Mouse (Mus musculus): ENCODE data around the gene Slc35d1.

The Slc35d1 gene

DNA sequence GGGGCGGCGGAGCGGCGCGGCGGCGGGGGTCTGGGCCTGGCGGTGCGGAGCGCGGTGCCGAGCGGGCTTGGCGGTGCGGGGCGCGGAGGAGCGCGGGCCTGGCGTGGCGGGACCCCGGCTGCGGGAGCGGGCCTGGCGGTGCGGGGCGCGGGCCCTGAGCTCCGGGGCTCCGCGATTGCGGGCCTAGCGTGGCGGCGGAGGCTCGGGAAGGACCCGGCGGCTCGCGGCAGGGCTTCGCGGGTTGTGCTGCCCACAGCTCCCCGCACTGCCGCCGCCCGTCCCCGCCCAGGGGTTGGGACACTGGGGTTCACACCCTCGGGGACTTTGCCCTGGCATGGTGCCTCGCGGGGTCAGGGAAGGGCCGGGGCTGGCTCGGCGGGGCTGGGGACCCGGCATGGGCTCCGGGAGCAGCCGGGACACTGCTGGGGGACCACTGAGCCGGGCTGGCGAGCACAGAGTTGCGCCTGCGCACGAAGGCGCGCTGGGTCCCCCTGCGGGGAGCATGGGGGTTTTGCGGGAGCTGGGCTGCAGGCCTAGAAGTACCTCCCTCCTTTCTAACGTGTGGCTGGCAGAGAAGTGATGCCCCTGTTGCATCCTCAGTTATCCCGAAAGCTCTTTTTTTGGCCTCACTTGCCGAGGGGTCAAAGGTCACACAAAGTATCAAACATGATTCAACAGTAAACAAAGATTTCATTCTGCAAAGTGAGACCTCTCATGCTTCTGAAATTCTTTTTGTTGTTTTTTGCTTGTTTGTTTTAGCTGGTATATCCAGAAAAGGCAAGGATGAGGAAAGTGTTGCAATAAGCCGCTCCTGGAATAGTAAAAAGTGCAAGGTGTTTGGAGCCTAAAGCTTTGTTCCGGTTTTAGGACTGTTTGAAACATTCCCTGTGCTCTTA is at the start of gene Slc35d1:
Gene Slc35d1, minus strand, starts transcription at position 240 of the 896 bp plus-strand sequence.
- peak; percentile 29 for DNase-seq (ENCODE audit: low read depth, low spot score)

DNA sequence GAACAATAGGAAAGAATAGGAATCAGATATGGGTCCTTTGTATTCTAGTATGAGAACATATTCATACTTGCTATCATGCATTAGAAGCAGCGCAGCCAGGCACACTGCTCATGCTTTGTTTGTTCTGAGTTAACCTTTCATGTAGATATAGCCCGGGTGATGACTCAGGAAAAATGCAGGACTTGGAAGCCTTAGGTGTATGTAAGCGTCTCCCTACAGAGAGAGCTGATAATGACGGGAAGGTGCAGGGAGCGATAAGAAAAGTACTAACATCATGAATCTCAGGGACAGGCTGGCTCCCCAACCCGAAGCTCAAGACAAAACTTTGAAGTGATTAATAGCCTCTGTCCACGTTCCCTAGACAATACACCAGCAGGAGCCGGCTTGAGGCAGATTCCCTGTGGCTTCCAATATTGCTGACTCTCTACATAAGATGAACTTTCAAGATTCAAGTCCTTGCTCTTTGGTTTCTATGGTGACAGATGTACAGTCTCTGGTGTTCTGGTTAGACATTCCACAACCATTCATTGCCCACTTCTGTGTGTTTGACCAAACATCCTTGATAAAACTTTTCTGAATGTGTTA is 48.9 kb upstream of the Slc35d1 start:
- no peak for DNase-seq (ENCODE audit: low read depth, low spot score)

DNA sequence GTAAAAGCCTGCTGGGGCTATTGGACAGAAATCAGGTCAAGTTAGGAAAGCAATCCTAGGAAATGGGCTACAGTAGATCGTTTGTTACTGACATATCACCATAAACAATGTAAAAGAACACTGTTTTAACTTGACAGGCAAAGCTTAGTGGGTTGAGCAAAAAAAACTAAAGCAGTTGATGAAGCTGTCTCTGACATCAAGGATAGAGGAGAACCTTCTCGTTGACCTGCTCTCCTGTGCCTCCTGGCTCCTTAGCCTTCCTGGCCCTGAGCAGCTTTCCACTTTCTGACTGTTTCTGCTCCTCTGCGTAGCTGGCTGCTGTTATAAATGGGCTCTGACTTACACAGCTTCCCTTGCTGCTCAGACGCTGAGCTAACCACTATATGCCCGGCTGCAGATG is 48.4 kb upstream of the Slc35d1 start:
- no peak for DNase-seq (ENCODE audit: low read depth, low spot score)

DNA sequence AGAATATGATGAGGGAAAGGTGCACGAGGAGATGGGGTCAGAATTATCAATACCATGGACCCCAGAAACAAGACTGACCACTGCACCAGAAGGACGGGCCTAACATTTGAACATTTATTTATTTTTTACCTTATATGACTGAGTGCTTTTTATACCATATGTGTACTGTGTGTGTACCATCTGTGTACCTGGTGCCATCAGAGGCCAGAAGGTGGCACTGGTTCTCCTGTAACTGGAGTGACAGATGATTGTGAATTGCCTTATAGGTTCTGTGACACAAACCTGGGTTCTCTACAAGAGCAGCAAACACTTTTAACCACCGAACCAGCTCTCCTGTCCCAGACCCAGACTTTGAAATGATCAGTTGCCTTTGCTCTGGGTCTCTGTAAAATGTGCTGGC is 43.9 kb upstream of the Slc35d1 start:
- DNase-seq (ENCODE audit: low read depth, low spot score): no peak

DNA sequence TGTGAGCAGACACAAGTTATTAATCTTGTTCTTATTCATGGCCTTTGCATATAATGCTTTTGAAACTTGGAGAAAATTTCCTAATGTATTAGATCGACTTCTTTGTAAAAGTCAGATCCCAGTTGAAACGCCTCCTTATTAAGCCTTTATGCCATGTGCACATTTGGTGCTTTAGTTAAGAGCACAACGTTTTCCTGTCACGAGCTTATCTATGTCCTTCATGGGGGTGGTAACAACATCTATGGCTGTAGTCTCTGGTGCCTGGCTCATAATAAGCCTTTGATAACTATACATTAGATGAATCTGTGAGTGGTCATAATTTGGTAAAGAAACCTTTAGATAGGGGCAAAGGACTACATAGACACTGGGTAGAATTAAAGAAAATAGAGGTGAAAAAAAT is 38.9 kb upstream of the Slc35d1 start:
- no peak for DNase-seq (ENCODE audit: low read depth, low spot score)

DNA sequence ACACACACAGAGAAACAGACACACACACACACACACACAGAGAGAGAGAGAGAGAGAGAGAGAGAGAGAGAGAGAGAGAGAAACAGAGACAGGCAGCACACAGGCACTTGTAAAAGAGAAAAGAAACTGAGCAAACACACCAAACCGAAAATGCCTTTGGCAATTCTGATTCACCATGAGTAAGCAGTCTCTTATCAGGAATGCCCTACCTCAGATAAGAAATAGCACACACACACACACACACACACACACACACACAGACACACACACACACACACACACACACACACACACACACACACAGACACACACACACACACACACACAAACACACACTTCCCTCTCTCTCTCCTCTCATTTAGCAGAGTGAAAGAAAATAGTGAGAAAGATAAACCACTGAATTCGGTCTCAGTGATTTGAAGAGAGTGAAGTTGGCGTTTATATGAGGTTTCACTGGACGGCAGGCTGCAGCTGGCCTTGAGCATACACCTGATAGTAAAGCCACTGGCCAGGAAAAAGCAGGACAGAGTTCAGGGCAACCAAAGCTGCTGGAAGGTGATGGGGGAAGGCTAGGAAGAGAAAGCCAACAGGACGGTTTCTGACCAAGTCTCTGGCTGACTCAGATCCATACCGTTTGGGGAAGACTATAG is 34.6 kb upstream of the Slc35d1 start:
- DNase-seq (ENCODE audit: low read depth, low spot score): no peak

DNA sequence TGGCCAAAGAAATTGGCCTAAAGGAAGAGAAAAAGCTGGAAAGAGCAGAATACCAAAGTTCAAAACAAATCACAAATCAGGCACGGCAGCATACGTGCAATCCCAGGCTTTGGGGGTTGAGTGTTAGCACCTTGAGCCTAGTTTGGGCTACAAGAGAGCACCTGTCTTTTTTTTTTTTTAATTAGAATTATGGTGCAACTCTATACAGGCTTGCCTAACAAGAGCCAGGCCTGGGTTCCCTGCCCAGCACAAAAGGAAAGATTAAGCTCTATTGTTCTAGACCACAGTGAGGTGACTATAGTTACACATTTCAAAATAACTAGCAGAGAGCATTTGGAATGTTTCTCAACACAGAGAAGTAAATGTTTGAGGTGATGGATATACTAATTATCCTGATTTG is 32.8 kb upstream of the Slc35d1 start:
- DNase-seq (ENCODE audit: low read depth, low spot score): no peak

DNA sequence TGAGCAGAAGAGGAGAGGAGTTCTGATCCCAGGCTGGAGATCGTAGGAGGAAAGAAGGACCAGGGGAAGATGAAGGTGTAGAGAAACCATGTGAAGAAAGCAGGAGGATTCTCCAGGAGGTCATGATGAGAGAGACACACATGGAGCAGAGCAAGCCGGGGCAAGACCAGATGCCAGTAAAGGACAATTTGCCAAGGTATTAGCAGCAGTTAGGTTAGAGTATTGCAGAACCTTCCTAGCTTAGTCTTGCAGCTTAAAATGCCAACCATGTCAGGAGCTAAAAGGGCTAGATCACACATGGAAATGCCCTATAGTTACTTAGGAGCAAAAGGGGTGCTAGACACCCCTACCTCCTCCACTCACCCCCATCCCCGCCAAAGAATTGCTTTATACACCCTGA is 32.3 kb upstream of the Slc35d1 start:
- DNase-seq (ENCODE audit: low read depth, low spot score): no peak

DNA sequence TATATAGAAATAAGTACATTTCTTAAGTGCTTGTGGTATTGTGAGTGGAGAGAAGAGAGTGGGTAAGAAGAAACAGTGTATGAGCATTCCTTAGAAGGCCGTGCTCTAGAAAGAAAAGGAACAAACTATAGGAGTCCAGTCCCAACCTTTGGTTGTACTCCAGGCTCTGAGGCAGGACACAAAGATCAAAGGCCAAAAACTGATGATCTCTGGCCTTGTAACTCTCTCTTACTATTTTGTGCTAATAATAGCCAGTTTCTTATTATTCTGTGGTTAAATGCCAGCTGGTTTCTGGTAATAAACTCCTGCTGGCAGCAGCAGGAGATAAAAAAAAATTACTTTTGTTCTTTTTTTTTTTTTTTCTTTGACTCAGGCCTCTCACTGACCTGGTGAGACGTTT is 17.2 kb upstream of the Slc35d1 start:
- no peak for DNase-seq (ENCODE audit: low read depth, low spot score)

DNA sequence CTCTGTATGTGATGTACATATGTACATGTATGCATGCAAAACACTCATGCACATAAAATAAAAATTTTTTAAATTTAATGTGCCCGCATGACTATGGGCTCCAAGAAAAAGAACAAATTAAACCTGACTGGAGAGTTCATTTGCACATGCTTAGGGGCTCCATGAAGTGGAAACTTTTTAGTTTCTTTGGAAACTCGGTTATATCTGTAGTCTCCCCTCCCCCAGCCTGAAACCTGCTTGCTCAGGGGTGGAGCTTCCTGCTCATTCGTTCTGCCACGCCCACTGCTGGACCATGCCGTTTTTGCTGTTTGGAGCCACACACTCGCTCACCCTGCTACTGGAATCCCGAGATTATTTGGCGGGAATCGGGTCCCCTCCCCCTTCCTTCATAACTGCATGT is 7.9 kb upstream of the Slc35d1 start:
- no peak for DNase-seq (ENCODE audit: low read depth, low spot score)

DNA sequence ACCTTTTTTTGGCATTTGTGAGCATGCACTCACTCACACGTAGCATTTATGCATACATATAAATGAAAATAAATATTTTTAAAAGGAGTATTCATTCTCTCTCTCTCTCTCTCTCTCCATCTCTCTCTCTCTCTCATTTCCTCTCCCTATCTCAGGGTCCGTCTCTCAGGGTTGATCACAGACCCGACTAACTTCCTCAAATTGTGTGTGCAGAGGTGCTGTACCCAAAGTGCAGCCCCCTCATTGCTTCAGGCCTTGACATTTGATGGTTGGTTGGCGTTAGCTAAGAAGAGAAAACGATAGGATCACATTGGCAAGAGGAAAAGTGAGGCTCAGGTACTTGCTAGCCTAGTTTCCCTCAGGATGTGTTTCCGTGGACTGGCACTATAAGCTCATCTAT is 6.8 kb upstream of the Slc35d1 start:
- DNase-seq (ENCODE audit: low read depth, low spot score): no peak

DNA sequence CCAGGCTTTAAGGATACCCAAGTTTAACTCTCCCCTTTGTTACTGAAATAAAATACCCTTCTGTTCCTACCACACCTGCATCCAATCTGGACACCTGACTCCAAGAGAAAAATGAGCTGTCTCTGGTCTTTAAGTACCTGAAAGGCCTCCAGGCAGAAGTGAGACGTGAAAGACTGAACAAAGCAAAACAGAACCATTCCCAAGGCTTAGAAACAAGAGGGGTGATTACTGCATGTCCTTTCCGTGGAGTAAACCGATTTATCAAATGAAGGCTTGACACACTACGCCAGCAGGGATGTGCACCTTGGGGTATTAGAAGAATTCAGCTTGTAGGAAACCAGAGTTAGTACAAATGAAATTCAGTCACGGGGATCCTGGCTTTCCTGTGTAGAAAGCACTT is 4.0 kb upstream of the Slc35d1 start:
- DNase-seq (ENCODE audit: low read depth, low spot score): no peak

DNA sequence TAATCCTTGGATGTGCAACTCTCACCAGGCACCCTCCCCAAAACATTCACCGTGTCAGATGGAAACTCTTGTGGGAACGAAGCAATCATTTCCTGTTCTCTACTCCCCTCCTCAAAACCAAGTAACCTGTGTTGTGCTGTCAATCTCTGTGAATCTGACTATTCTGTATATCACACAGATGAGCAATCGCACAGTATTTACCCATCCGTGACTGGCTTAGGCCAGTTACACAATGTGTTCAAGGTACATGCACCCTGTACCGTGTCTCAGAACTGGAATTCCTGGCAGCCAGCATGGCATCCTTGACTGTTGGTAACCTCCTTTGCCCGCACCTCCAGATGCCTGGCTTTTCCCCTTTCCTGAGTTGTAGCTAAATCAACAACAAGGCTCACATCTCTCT is 1.1 kb upstream of the Slc35d1 start:
- no peak for DNase-seq (ENCODE audit: low read depth, low spot score)

DNA sequence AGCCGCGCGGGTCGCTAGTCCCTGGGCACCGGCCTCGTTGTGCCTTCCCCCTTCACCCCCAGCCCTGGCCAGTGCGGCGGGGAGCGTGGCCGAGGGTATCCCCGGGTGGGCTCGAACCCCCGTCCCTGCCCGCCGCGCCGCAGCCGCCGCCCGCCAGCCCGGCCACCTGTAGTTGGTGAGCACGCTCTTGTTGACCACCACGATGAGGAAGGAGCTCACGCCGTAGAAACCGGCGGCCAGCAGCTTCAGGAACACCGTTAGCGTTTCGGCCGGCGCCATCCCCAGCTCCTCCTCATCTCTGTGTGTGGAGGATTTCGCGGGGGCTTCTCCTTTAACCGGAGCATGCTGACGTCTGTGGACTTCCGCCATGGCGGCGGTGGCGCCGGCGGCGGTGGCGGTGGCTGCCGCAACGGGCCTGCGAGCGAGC is 453 bp downstream of the Slc35d1 start:
- no peak for DNase-seq (ENCODE audit: low read depth, low spot score)

DNA sequence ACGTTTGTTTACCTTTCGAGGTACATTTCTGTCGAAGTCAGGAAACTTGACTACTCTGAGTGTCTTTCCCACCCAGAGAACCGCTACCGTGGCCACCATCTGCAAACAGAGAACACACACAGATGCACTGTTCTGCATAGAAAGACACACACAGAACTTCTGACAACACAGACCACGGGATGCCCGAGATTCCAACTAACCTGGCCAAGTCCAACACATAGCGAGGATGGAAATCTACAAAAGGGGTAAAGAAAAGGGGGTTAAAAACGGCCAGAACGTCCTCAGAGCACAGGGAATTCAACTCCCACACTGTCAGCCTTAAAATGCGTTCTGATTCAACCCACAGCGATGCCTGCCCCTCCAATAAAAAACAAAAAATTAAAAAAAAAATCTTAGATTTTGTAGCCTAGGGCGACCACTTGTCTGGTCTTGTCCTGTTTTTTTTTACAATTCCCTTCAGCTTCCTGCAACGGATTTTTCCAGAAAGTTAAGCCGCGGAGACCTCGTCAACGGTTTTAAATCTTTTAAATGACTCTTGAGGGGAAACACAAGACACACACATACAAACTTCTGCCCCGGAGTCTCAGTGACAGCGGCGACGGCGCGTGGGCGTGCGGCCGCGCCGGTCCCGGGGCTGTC is 986 bp downstream of the Slc35d1 start:
- no peak for DNase-seq (ENCODE audit: low read depth, low spot score)

DNA sequence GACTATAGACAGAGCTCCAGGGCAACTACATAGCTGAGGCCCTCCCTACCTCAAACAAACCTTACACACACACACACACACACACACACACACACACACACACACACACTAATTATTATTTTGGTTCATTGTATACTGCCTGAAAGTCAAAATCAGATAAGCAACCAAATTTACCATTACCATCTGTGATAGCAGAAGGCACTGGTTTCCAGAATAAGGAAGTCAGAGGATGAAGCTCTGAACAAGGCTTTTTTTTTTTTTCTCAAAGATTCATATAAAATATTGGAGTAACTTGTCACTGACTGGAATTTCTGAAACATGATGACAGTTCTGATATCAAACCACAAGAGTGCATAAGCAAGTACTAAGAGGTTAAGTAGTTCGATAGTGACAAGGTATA is 6.4 kb downstream of the Slc35d1 start:
- DNase-seq (ENCODE audit: low read depth, low spot score): no peak

DNA sequence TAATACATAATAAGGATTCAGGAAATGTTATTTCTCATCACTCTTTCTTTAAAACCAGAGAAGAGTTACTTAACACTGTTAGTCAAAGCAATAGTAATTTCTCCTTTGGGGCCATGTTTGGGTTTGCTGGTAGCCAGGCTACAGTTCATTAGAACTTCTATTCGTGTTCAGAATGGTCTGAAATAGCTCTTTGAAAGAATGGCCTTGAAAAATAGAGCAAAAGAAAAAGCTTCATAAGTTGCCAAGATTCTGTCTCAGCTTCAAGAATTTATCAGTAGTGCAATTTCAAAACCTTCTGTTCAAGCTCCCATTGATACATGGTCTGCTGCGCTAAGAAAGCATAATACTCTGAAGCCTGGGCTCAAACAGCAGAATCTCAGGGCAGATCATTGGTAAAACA is 11.3 kb downstream of the Slc35d1 start:
- no peak for DNase-seq (ENCODE audit: low read depth, low spot score)

DNA sequence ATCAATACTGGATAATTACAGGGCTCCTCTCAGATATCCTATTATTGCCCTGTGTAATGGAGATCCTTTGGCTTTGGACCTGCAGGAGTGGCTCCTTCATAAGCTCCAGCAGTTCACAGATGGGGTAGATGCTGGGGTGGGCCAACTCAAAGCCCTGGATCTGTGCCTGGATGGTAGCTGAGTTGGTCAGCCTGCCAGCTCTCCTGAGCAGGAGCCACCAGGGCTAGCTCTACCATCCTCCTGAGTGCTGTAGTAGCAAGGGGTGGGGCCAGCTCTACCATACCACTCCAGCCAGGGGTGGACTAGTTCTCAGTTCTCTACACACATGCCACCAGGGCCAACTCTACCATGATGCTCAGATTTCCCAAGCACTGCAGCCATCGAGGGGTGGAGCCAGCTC is 14.9 kb downstream of the Slc35d1 start:
- no peak for DNase-seq (ENCODE audit: low read depth, low spot score)

DNA sequence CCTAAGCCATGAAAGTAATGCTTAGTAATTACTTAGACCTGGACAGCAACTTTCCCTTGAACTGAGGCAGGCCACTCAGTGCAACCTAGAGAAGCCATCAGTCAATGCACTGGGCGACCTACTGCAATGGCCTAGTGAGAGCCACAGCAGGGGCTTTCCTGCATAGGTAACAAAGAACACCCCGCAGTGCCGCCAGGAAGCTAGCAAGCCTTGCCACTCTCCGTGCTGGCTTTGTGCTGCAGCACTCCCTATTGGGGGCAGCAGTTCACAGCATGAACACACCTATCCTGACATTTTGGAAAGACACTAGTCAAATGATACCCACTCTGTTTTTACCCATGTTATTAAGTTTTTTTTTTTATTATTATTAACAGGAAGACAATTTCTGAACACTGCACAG is 15.9 kb downstream of the Slc35d1 start:
- DNase-seq (ENCODE audit: low read depth, low spot score): no peak

DNA sequence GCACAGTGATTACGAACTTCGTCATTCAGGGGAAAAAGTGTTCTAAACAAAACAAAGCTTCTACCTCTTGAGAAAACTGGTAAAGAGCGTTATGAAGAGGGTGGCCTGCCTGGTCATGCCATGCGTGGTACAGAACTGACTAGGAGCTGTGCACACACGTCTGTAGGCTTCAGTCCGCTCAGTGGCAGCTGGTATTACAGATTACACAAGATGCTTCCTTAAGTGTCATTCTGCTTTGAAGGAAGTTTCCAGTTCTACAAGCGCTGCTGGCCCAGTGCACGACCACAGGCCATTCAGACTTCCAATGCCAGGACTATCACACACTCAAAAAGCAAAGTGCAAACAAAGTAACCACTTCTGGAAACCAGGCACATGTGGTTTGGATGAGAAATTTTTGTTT is 17.6 kb downstream of the Slc35d1 start:
- no peak for DNase-seq (ENCODE audit: low read depth, low spot score)

DNA sequence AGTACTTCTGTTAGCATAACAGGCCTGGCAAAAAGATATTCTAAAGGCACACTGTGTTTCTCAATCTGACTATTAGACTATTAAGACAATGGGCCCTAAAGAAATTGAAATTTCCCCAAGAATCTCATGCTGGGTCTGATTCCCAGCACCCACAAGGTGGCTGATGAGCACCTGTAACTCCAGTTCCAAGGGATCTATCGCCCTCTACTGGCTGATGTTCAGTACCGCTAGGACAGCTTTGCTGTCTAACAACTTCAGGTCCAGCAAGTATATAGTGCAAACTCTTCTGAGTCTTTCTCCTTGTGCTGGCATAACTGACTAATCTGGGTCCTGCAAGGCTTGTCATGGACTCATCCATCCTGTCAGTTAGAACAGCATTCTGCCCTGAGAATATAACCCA is 22.5 kb downstream of the Slc35d1 start:
- no peak for DNase-seq (ENCODE audit: low read depth, low spot score)

Measured in c-Kit-negative CD71-positive TER-119-positive erythroid progenitor cells, embryonic 14.5 days (primary cell).